Mouse (Mus musculus) spleen, adult 2 months (tissue): ENCODE results near the gene Kras.

Experiments
- CTCF ChIP-seq: fragments of 200-500 bp; IDR thresholded peaks from 2 replicates; pipeline ENCODE4 v1.5.1; 2011; ENCODE audit warnings: mild to moderate bottlenecking, inconsistent platforms; ENCODE audit not compliant: insufficient read depth, insufficient read length, insufficient replicate concordance; ENCODE audit errors: extremely low read depth
- POLR2A ChIP-seq: fragments of 200-500 bp; IDR thresholded peaks from 2 replicates; pipeline ENCODE4 v1.6.1; 2011; ENCODE audit warnings: low read depth, low read length, inconsistent platforms

DNA sequence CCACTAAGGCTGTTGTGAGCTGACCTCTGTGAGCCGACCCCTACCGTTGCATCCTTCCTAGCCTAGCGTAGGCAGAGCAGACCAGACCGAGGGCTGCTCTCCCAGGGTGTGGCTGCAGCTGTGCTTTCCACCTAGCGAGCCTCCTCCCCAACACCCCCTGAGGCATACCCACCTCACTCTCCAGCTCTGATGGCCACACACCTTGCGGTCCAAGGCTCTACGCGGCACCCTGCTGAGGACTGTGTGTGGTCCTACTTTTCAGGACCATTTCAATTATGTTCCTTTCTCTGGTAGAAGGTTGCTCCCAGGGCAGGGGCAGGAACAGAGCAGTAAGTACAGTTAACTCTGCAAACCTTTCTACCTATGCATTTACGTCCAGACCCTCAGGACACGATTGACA is 73.6 kb downstream of the Kras start:
- TF ChIP-seq POLR2A (no peak), CTCF (no peak)
